Mouse (Mus musculus) heart, embryonic 12.5 days (tissue): Measurements from ENCODE around the gene Pnmal1. TPM values are rescaled to one million over a fixed set of nuclear protein-coding genes. Genes with fewer than 3 reads are reported as not detected.

ENCODE experiments used
- ATAC-seq: fragments of 200-750 bp; cut with Nextera tagmentation; 2 replicates; pipeline ENCODE4 v1.8.0; 2017; ENCODE audit warnings: moderate TSS enrichment, moderate library complexity; ENCODE audit not compliant: insufficient number of reproducible peaks, low FRiP score
- H3K27ac ChIP-seq: fragments of 300-500 bp; sonication (generic); 2 replicates; pipeline ENCODE4 v1.5.1; 2016; ENCODE audit warnings: mild to moderate bottlenecking, moderate library complexity; ENCODE audit not compliant: poor library complexity, severe bottlenecking
- H3K27me3 ChIP-seq: fragments of 300-500 bp; sonication (generic); replicated peaks from 2 replicates; pipeline ENCODE4 v1.6.1; 2016; ENCODE audit warnings: mild to moderate bottlenecking, moderate library complexity
- H3K36me3 ChIP-seq: fragments of 300-500 bp; sonication (generic); 2 replicates; pipeline ENCODE4 v1.6.1; 2016; ENCODE audit warnings: mild to moderate bottlenecking, moderate library complexity
- H3K4me1 ChIP-seq: fragments of 300-500 bp; sonication (generic); replicated peaks from 2 replicates; pipeline ENCODE4 v1.6.1; 2016; ENCODE audit warnings: mild to moderate bottlenecking
- H3K4me2 ChIP-seq: fragments of 300-500 bp; sonication (generic); 2 replicates; pipeline ENCODE4 v1.6.1; 2016; ENCODE audit warnings: mild to moderate bottlenecking, moderate library complexity
- H3K4me3 ChIP-seq: fragments of 300-500 bp; sonication (generic); 2 replicates; pipeline ENCODE4 v1.5.1; 2016; ENCODE audit warnings: mild to moderate bottlenecking
- H3K9ac ChIP-seq: fragments of 300-500 bp; sonication (generic); 2 replicates; pipeline ENCODE4 v1.6.1; 2016; ENCODE audit warnings: mild to moderate bottlenecking, moderate library complexity
- H3K9me3 ChIP-seq: fragments of 300-500 bp; sonication (generic); replicated peaks from 2 replicates; pipeline ENCODE4 v1.6.1; 2016; ENCODE audit warnings: mild to moderate bottlenecking, moderate library complexity
- WGBS: fragments of 180-500 bp; shearing (Covaris S2); methylation state at CpG from one replicate; pipeline ENCODE4 v1.1.7; 2016; 5-methylcytosine and 5-hydroxymethylcytosine counted together
- polyA plus RNA-seq: library from polyadenylated mRNA; unstranded; fragments of >200 nt; fragmentation: Nextera tagmentation; extraction: Ambion mirVana; gene quantifications from 2 replicates; pipeline ENCODE4 v1.2.1, GENCODE M21; 2016

Gene Pnmal1
- polyA plus RNA-seq, 1 experiment from 2014 or later: 0.28 TPM

DNA sequence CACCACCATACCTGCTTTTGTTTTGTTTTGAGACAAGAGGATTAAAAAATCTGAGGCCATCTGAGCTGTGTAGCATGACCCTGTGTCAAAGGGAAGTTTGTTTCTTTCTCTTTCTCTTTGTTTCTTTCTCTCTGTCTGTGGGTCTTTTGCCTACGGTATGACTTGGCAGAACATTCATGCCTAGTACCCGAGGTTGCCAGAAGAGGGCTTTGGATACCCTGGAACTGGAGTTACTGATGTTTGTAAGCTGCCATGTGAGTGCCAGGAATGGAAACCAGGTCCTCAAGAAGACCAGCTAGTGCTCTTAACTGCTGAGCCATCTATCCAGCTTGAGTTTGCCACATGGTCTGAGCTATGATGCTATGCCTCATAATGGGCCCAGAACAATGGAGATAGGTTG, 31.1 kb upstream of the Pnmal1 start:
- H3K9ac ChIP-seq: no peak overlapping the region
- H3K27me3 ChIP-seq: no peaks in the 10 kb centered on the region
- no peaks in the 10 kb centered on the region for H3K36me3 ChIP-seq
- H3K4me1 ChIP-seq: no peaks in the 10 kb centered on the region
- no peak overlapping the region for H3K27ac ChIP-seq
- H3K4me3 ChIP-seq: no peak overlapping the region
- no peak for ATAC-seq
- WGBS: 39% methylated on average over 2 of the region's 2 CpGs
- H3K4me2 ChIP-seq: no peak overlapping the region
- no peaks in the 10 kb centered on the region for H3K9me3 ChIP-seq

DNA sequence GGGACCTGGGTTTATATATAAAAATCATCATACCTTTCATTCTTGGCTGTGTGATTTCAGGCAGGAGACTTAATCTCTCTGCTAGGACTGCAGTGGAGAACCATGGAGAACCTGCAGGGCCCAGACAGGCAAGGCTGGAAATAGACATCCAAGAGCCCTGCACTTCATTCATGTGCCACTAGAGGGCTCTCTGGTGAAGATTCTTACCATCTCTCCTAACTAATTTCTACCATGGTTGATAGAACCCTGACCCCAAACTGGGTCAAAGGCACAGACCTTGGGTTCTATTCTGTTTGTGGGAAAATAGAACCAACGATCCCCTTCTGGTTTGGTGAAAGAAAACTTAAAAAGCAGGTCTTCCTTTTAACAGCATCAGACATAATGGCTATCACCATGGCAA, 28.6 kb upstream of the Pnmal1 start:
- Histone ChIP-seq H3K9me3 (no peaks in the 10 kb centered on the region), H3K27me3 (no peaks in the 10 kb centered on the region), H3K4me3 (no peak overlapping the region), H3K4me2 (no peak overlapping the region), H3K27ac (no peak overlapping the region), H3K4me1 (no peaks in the 10 kb centered on the region), H3K9ac (no peak overlapping the region), H3K36me3 (no peaks in the 10 kb centered on the region)
- ATAC-seq: no peak
- 6% methylated on average over 1 of the region's 1 CpGs for WGBS

DNA sequence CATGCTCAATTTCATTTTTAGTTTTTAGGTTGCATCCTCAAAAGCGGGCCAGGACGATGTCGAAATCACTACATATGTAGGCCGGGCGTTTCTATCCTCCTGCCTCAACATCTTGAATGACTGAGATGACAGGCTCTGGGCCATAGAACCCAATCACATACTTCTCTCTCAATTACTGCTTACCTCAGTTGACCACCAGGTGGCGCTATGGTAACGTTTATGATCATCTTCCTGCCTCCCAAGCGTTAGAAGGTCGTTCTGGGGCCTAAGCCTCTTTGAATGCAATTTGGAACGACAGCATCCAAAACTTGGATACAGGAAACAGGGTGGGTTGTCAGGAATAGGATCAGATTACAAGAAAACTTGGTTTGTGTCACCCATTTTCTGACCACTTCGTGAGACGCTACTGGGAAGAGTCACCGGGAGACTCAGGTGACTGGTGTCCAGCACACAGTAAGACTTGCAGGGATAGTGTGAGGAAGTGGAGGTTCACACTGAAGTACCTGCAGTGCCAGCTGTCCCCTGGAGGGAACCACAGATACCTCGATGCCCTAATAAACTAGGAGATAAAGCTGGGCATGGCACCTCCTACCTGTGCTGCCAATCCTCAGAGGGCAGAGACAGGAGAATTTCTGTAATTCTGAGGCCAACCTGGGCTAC, 27.4 kb upstream of the Pnmal1 start:
- no peak overlapping the region for H3K9ac ChIP-seq
- H3K4me1 ChIP-seq: no peaks in the 10 kb centered on the region
- no peak overlapping the region for H3K4me2 ChIP-seq
- H3K4me3 ChIP-seq: no peak overlapping the region
- no peak overlapping the region for H3K27ac ChIP-seq
- no peaks in the 10 kb centered on the region for H3K36me3 ChIP-seq
- 21% methylated on average over 14 of the region's 14 CpGs for WGBS
- H3K27me3 ChIP-seq: no peaks in the 10 kb centered on the region
- H3K9me3 ChIP-seq: no peaks in the 10 kb centered on the region
- peak; percentile 65; the same call in 1 of the 2 replicates for ATAC-seq

DNA sequence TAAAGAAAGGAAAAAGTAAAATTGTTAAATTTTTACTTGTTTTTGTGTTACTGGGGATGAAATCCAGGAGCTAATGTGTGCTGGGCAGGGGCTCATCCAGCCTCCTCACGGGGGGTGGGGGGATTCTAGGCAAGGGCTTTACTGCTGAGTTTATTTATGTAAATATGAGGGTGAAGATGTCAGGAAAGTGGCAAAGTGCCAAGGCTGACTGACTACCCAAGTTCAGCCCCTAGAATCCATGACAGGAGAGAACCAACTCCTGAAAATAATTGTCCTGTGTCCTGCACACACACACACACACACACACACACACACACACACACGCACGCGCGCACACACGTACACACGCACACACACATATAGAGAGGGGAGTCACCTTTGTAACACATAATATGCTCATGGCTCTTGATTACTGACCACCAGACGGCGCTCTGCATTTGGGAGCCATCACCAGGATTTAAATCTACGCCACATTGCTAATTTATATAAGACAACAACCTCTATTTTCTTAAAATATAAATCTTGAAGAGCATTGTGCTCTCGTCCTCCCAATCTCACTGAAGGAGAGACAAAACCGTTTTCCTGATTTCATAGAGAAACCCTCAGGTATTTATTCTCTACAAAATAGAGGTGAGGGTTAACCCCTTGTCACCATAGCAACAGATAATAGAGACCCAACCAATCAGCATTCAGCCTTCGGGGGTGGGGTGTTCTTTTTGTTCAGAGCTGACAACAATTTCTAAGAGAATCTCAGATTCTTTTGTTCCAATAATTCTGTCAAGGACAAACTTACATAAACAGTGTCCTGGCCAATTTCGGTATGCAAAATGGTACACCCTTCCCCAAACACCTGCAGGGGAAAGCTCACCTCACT, 26.5 kb upstream of the Pnmal1 start:
- no peak for ATAC-seq
- Histone ChIP-seq H3K9me3 (no peaks in the 10 kb centered on the region), H3K4me2 (no peak overlapping the region), H3K36me3 (no peaks in the 10 kb centered on the region), H3K4me1 (no peaks in the 10 kb centered on the region), H3K4me3 (no peak overlapping the region), H3K27ac (no peak overlapping the region), H3K9ac (no peak overlapping the region), H3K27me3 (no peaks in the 10 kb centered on the region)
- WGBS: 42% methylated on average over 14 of the region's 14 CpGs

DNA sequence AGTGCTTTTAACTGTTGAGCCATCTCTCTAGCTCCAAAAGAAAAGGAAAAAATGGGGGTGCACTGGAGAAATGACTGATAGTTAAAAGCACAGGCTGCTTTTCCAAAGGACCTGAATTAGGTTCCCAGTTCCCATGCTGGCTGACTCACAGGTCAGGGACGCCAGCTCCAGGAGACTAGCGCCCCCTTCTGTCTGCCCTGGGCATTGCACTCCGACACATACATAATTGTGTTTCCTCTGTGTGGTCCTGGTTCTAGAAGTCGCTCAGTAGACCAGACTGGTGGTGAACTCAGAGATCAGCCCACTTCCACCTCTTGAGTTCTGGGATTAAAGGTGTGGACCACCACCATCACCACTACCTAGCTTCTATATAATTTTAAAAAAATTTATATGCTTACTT, 22.2 kb upstream of the Pnmal1 start:
- no peak for ATAC-seq
- H3K4me3 ChIP-seq: no peak overlapping the region
- no peaks in the 10 kb centered on the region for H3K27me3 ChIP-seq
- H3K9ac ChIP-seq: no peak overlapping the region
- WGBS: 47% methylated on average over 4 of the region's 4 CpGs
- H3K4me2 ChIP-seq: no peak overlapping the region
- no peaks in the 10 kb centered on the region for H3K9me3 ChIP-seq
- peaks cover 12% of the 10 kb centered on the region for H3K4me1 ChIP-seq
- H3K36me3 ChIP-seq: no peaks in the 10 kb centered on the region
- no peak overlapping the region for H3K27ac ChIP-seq

DNA sequence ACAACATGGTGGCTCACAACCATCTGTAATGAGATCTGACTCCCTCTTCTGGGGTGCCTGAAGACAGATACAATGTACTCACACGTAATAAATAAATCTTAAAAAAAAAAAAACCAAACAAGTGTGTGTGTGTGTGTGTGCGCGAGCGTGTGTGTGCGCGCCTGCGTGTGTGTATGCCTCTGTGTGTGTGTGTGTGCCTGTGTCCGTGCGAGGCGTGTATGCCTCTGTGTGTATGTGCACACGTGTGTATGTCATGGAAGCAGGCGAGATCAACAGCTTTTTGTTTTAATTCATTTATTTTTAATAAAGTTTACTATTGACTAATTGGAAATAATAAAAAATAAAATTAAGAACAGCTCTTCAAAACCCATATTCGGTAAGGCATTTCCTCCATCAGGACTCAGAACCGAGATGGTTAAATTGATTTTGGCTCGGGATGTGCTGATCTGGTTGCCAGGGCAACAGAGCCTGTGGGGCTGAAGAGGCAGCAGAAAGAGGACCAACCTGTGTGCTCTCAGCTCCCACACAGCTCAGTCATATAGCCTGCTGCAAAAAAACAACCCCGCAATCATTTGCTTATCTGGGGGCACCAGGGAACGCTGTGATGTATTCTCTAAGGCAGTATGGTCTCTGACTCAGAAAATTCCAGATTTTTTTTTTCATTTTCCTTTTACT, 21.2 kb upstream of the Pnmal1 start:
- ATAC-seq: no peak
- 70% methylated on average over 17 of the region's 17 CpGs for WGBS

DNA sequence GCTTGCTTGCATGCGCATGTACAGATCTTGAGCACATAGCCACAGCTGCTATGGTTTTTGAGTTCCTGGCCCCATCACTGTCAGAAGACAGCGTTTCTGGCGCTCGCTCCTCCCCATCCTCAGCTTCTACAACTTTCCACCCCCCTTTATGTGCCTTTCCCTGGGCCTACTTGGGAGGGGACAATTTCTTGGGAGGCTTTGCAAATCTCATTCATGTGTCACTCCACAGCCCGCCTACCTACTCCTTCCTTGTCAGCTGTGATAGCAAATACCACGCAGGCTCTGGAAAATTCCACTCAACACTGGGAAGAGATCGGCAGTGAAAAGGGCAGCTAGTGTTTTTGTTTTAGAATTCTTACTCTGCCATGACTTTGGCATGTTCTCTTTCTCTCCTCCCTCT, 19.2 kb upstream of the Pnmal1 start:
- WGBS: 24% methylated on average over 7 of the region's 7 CpGs
- H3K4me3 ChIP-seq: no peak overlapping the region
- peak overlapping the region; percentile 41; the same call in 1 of the 2 replicates for H3K27ac ChIP-seq
- peaks cover 6% of the 10 kb centered on the region for H3K27me3 ChIP-seq
- H3K36me3 ChIP-seq: no peaks in the 10 kb centered on the region
- ATAC-seq: no peak
- H3K9me3 ChIP-seq: no peaks in the 10 kb centered on the region
- H3K9ac ChIP-seq: no peak overlapping the region
- peaks cover 18% of the 10 kb centered on the region for H3K4me1 ChIP-seq
- H3K4me2 ChIP-seq: no peak overlapping the region

More for the DNA sequence above, 21.2 kb upstream of the Pnmal1 start:
- Histone ChIP-seq H3K4me2 (no peak overlapping the region), H3K4me1 (peaks cover 12% of the 10 kb centered on the region), H3K9me3 (no peaks in the 10 kb centered on the region), H3K9ac (no peak overlapping the region), H3K4me3 (no peak overlapping the region), H3K36me3 (no peaks in the 10 kb centered on the region), H3K27ac (no peak overlapping the region), H3K27me3 (no peaks in the 10 kb centered on the region)

DNA sequence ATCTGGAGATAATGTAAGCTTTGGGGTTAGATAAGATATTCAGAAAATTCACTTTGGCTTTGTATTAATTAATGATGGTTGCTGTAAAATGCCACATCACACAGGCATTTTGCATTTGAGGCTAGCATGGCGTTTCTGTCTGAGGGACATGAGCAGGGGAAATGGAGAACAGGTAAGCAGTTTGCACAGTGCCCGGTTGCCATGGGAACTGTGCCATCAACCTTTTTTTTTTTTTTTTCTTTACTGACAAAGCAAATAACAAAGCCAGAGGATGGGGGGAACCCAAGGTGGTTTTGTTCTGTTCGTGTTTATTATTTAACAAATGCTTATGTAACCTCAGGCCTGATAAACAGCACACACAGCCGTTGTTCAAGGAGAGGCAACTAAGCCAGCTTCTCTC, 16.6 kb upstream of the Pnmal1 start:
- Histone ChIP-seq H3K36me3 (no peaks in the 10 kb centered on the region), H3K4me2 (no peak overlapping the region), H3K9ac (no peak overlapping the region), H3K4me3 (no peak overlapping the region), H3K9me3 (no peaks in the 10 kb centered on the region), H3K27me3 (peaks cover 31% of the 10 kb centered on the region), H3K4me1 (peaks cover 44% of the 10 kb centered on the region), H3K27ac (no peak overlapping the region)
- no peak for ATAC-seq
- 62% methylated on average over 4 of the region's 4 CpGs for WGBS

DNA sequence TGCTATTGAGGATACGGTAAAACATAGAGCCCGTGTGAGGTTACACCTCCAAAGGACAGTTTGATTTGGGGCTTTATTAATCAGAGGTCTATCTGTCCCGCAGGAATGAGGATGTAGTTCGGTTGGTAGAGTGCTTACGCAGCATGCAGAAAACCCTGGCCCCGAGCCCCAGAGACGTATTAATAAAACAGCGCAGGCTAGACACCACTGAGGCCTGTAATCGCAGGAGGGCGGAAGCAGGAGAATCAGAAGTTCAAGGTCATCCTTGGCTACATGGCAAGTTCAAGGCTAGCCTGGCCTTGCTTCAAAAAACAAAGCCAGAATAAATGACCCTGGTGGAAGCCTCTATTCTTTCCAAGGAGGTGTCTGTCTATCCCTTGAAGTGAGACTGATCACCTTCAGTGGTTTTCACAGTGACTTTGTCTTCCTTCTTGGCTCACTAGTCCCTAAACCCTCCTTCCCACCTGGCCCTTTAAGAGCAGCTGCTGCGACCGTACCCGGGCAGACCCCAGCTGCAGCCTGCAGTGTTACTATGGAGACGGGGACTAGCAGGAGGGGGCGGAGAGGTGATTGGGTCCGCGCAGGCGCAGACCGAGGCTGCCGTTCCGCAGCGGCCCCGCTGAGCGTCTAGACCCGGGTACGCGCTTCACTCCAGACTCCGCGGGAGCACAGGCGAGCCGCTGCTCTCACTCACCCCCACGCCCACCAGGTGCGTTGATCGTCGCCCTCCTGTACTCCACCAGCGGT, 15.2 kb upstream of the Pnmal1 start, which contains the start of gene Pnmal2:
Pnmal2 (plus strand) TSS at position 622 of the 747 bp plus-strand sequence.
- Histone ChIP-seq H3K4me3 (peak within 1 kb of the TSS; percentile 63), H3K9ac (peak within 1 kb of the TSS; percentile 75), H3K27me3 (peaks cover 41% of the 10 kb centered on the region), H3K36me3 (no peaks in the 10 kb centered on the region), H3K27ac (no peak within 1 kb of the TSS), H3K9me3 (no peaks in the 10 kb centered on the region), H3K4me1 (peaks cover 55% of the 10 kb centered on the region), H3K4me2 (peak within 1 kb of the TSS; percentile 96)
- 16% methylated on average over 36 of the region's 36 CpGs for WGBS
- peak; percentile 70; the same call in 1 of the 2 replicates for ATAC-seq

DNA sequence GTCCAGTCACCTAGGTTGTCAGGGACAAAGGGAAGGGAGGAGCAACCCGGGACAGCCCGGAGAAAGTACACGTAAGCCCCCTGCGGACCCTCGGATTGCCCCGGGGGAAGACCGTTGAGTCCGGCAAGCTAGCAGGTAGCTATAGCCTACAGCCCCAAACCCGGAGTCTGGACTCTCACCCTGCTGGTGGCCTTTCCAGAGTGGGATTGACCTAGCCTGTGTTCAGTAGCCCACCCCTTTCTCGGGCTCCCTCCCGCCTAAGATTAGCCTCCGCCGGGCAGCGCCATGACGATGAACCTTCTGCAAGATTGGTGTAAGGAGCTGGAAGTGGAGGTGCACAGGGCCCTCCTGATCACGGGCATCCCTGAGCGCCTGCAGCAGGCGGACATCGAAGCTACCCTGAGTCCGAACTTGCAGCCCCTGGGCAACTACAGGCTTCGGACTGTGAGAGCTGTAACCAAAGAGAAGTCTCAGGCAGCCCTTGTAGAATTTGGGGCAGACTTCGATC, 14.6 kb upstream of the Pnmal1 start:
- no peaks in the 10 kb centered on the region for H3K9me3 ChIP-seq
- peak; percentile 9; the same call in 1 of the 2 replicates for ATAC-seq
- H3K36me3 ChIP-seq: no peaks in the 10 kb centered on the region
- peaks cover 47% of the 10 kb centered on the region for H3K27me3 ChIP-seq
- peak overlapping the region; percentile 96 for H3K4me2 ChIP-seq
- peaks cover 58% of the 10 kb centered on the region for H3K4me1 ChIP-seq
- H3K4me3 ChIP-seq: peak overlapping the region; percentile 63
- 2% methylated on average over 22 of the region's 22 CpGs for WGBS
- H3K9ac ChIP-seq: peak overlapping the region; percentile 75
- no peak overlapping the region for H3K27ac ChIP-seq
